Mouse (Mus musculus): ENCODE measurements around the gene Thap7. TPM values are rescaled to one million over a fixed set of nuclear protein-coding genes. Genes with fewer than 3 reads are reported as not detected.

Thap7 gene
- polyA plus RNA-seq, 1 experiment from 2014 or later = 29.5 TPM

DNA sequence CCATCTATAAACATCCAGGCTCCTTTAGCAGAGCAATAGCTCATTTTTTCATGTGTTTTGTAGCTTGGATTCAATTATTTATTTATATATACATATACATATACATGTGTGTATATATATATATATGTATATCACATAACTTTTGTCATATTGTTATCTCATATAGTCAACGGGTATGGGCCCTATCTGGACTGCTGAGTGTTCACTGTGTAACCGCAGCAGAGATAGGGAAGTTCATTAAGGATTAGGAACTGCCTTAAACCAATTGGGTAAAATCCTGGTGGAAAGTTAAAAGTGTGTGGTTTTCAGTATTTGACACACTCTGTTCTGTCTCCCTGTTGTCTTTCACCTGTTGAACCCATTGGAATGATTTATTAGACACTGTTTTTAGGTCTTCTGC lies 49.5 kb downstream of the Thap7 start:
- H3K36me3 ChIP-seq = peaks cover 24% of the 10 kb centered on the region
- ATAC-seq (replicated peaks; ENCODE audit: insufficient number of reproducible peaks, insufficient read depth, low FRiP score, low read depth) = no peak
- 72% methylated on average over 2 of the region's 2 CpGs for WGBS
- H3K9me3 ChIP-seq (replicated peaks) = no peaks in the 10 kb centered on the region
- no peak overlapping the region for H3K27ac ChIP-seq
- H3K27me3 ChIP-seq = no peaks in the 10 kb centered on the region
- no peak overlapping the region for H3K4me3 ChIP-seq
- no peak overlapping the region for H3K9ac ChIP-seq
- peaks cover 9% of the 10 kb centered on the region for H3K4me1 ChIP-seq (replicated peaks)
- H3K4me2 ChIP-seq = no peak overlapping the region

DNA sequence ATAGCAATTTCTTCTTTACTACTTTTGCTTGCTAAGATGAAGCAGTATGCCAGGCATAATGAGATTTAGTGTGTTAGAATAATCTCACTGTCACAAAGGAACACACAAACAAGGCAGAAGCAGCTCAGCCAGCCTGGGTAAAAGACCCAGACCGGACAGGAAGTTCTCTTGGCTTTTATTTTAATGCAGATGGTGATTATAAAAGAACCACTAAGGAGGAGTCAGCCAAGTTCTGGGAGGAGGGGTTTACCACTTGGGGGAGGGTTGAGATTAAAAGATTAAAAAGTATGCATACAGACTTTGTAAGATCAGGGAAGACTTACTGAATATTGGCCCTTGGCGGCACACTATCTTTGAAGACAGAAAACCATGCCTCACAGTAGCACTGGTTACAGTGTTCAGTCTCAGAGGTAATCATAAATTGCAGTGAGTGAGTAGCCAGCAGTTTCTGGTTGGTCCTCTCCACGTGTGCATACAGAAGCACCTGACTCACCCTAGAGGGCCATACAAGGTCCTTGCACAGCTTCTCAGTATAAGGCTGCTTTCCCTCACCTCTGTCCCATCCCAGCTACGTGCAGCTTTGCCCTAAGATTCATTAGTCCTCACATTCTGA lies 52.5 kb downstream of the Thap7 start:
- 78% methylated on average over 4 of the region's 4 CpGs for WGBS
- Histone ChIP-seq H3K27me3 (no peaks in the 10 kb centered on the region), H3K4me2 (no peak overlapping the region), H3K4me3 (no peak overlapping the region), H3K4me1 (replicated peaks) (no peaks in the 10 kb centered on the region), H3K9ac (no peak overlapping the region), H3K36me3 (peaks cover 5% of the 10 kb centered on the region; the same call in 1 of the 2 replicates), H3K9me3 (replicated peaks) (no peaks in the 10 kb centered on the region), H3K27ac (no peak overlapping the region)
- no peak for ATAC-seq (replicated peaks; ENCODE audit: insufficient number of reproducible peaks, insufficient read depth, low FRiP score, low read depth)

Other genes with a start within 250 kb of the Thap7 start
- 0.35 and 1.9 TPM in 2 replicates for gene Serpind1, start 199.8 kb downstream of the Thap7 start, polyA plus RNA-seq (2015; fragmentation: Nextera tagmentation; extraction: Ambion mirVana)
- 10.7 and 11.5 TPM in 2 replicates for gene Snap29, start 125.2 kb downstream of the Thap7 start, polyA plus RNA-seq (2015; fragmentation: Nextera tagmentation; extraction: Ambion mirVana)
- 28.1 and 31.1 TPM in 2 replicates for gene Pi4ka, start 124.8 kb downstream of the Thap7 start, polyA plus RNA-seq (2015; fragmentation: Nextera tagmentation; extraction: Ambion mirVana)
- 40.6 and 46.3 TPM in 2 replicates for gene Crkl, start 79.1 kb downstream of the Thap7 start, polyA plus RNA-seq (2015; fragmentation: Nextera tagmentation; extraction: Ambion mirVana)
- 0.91 and 1.6 TPM in 2 replicates for gene Aifm3, start 41.5 kb downstream of the Thap7 start, polyA plus RNA-seq (2015; fragmentation: Nextera tagmentation; extraction: Ambion mirVana)
- 45.6 and 60.6 TPM in 2 replicates for gene Lztr1, start 22.4 kb downstream of the Thap7 start, polyA plus RNA-seq (2015; fragmentation: Nextera tagmentation; extraction: Ambion mirVana)
- gene Lrrc74b, start 30.1 kb upstream of the Thap7 start, polyA plus RNA-seq (2015; fragmentation: Nextera tagmentation; extraction: Ambion mirVana) = 0.19 and 0.36 TPM in 2 replicates
- gene P2rx6, start 30.7 kb upstream of the Thap7 start, polyA plus RNA-seq (2015; fragmentation: Nextera tagmentation; extraction: Ambion mirVana) = 0.60 and 0.80 TPM in 2 replicates
- 9.5 and 11.2 TPM in 2 replicates for gene Slc7a4, start 52.1 kb upstream of the Thap7 start, polyA plus RNA-seq (2015; fragmentation: Nextera tagmentation; extraction: Ambion mirVana)
- gene Smpd4, start 88.2 kb upstream of the Thap7 start, polyA plus RNA-seq (2015; fragmentation: Nextera tagmentation; extraction: Ambion mirVana) = 17.2 and 23.2 TPM in 2 replicates
- 3.1 and 3.2 TPM in 2 replicates for gene Ccdc74a, start 115.3 kb upstream of the Thap7 start, polyA plus RNA-seq (2015; fragmentation: Nextera tagmentation; extraction: Ambion mirVana)
- 25.6 and 37.2 TPM in 2 replicates for gene Med15, start 201.8 kb upstream of the Thap7 start, polyA plus RNA-seq (2015; fragmentation: Nextera tagmentation; extraction: Ambion mirVana)
- gene Klhl22, start 228.5 kb upstream of the Thap7 start, polyA plus RNA-seq (2015; fragmentation: Nextera tagmentation; extraction: Ambion mirVana) = 33.0 and 45.7 TPM in 2 replicates